Mouse (Mus musculus) skeletal muscle tissue, adult 2 months (tissue): Measurements from ENCODE around the gene Ift122.
A peak's percentile ranks its signal among the peaks of the same experiment; 100 is the strongest.

Experiments
- DNase-seq: peaks from one replicate; pipeline ENCODE4 v3.0.0-alpha.2; 2012; ENCODE audit warnings: low read depth, low spot score

Ift122 gene

GRCm38 (mm10) chr6:115853091-115853813, at the start of gene Ift122, which contains the start of gene Mbd4:
Gene Ift122, plus strand, starts transcription at chr6:115853470.
Gene Mbd4, minus strand, starts transcription at chr6:115853371.
- DNase-seq: peak; percentile 99

- peak; percentile 36 for DNase-seq
These were observed 49.5 kb upstream of the Ift122 start for GRCm38 (mm10) chr6:115803541-115804382.

- DNase-seq: no peak
These were observed 48.7 kb upstream of the Ift122 start for GRCm38 (mm10) chr6:115804432-115805192.

- DNase-seq: no peak
These were observed 45.6 kb upstream of the Ift122 start for GRCm38 (mm10) chr6:115807464-115808195.

GRCm38 (mm10) chr6:115808196-115808487, 45.1 kb upstream of the Ift122 start:
- DNase-seq: no peak

GRCm38 (mm10) chr6:115808488-115809231, 44.6 kb upstream of the Ift122 start, which contains the start of gene Rpl32:
Gene Rpl32, minus strand, starts transcription at chr6:115808747.
- peak; percentile 81 for DNase-seq

GRCm38 (mm10) chr6:115811606-115812005, 41.7 kb upstream of the Ift122 start:
- DNase-seq: no peak

GRCm38 (mm10) chr6:115814104-115814503, 39.2 kb upstream of the Ift122 start:
- peak; percentile 93 for DNase-seq

- DNase-seq: no peak
These were observed 38.2 kb upstream of the Ift122 start for GRCm38 (mm10) chr6:115815041-115815440.

- DNase-seq: no peak
These were observed 35.1 kb upstream of the Ift122 start for GRCm38 (mm10) chr6:115818129-115818528.

GRCm38 (mm10) chr6:115821216-115821993, 31.9 kb upstream of the Ift122 start:
- DNase-seq: no peak

- peak; percentile 56 for DNase-seq
These were observed 29.3 kb upstream of the Ift122 start for GRCm38 (mm10) chr6:115823850-115824464.

- no peak for DNase-seq
These were observed 22.3 kb upstream of the Ift122 start for GRCm38 (mm10) chr6:115830779-115831601.

- DNase-seq: no peak
These were observed 21.0 kb upstream of the Ift122 start for GRCm38 (mm10) chr6:115832152-115832850.

GRCm38 (mm10) chr6:115833861-115834260, 19.4 kb upstream of the Ift122 start:
- no peak for DNase-seq

GRCm38 (mm10) chr6:115838161-115838597, 15.1 kb upstream of the Ift122 start, which contains the start of gene Efcab12:
Gene Efcab12, minus strand, starts transcription at chr6:115838412.
- no peak for DNase-seq

- DNase-seq: no peak
These were observed 14.5 kb upstream of the Ift122 start for GRCm38 (mm10) chr6:115838745-115839144.

- no peak for DNase-seq
These were observed 8.3 kb upstream of the Ift122 start for GRCm38 (mm10) chr6:115845006-115845405.
